Mouse (Mus musculus): ENCODE data around the gene Arhgap15. TPM values are rescaled to one million over a fixed set of nuclear protein-coding genes. Genes with fewer than 3 reads are reported as not detected.

The Arhgap15 gene
- polyA plus RNA-seq (2014; fragmentation: Nextera tagmentation; extraction: Ambion mirVana) = 0.20 TPM in 1 of 2 replicates, not detected in the other

- ATAC-seq (replicated peaks; ENCODE audit: low FRiP score) (no peak), DNase-seq (ENCODE audit: low spot score) (no peak)
- no peak within 1 kb of the TSS for H3K4me2 ChIP-seq (ENCODE audit: low read depth, low read length, severe bottlenecking)
- no peaks in the 10 kb centered on the region for H3K4me1 ChIP-seq (replicated peaks; ENCODE audit: control insufficient read depth, insufficient read depth, low read length)
- no peak within 1 kb of the TSS for H3K27ac ChIP-seq (ENCODE audit: low read depth, low read length)
- no peaks in the 10 kb centered on the region for H3K36me3 ChIP-seq (ENCODE audit: control insufficient read depth, insufficient read depth, low read length)
- 83% methylated on average over 5 of the region's 5 CpGs for WGBS
- no peaks in the 10 kb centered on the region for H3K27me3 ChIP-seq (ENCODE audit: control insufficient read depth, insufficient read depth, low read length)
- H3K9me3 ChIP-seq (ENCODE audit: control insufficient read depth, low read length) = no peaks in the 10 kb centered on the region
- H3K4me3 ChIP-seq (ENCODE audit: low read depth, low read length) = no peak within 1 kb of the TSS
- H3K9ac ChIP-seq (ENCODE audit: low read length) = no peak within 1 kb of the TSS
Observed at GRCm38 (mm10) chr2:43748287-43748983, at the start of gene Arhgap15. Arhgap15 (plus strand) TSS chr2:43748824.

- ATAC-seq (replicated peaks; ENCODE audit: low FRiP score) (no peak), DNase-seq (ENCODE audit: low spot score) (no peak)
- Histone ChIP-seq H3K4me2 (ENCODE audit: low read depth, low read length, severe bottlenecking) (no peak overlapping the region), H3K9ac (ENCODE audit: low read length) (no peak overlapping the region), H3K27ac (ENCODE audit: low read depth, low read length) (no peak overlapping the region), H3K4me3 (ENCODE audit: low read depth, low read length) (no peak overlapping the region), H3K27me3 (ENCODE audit: control insufficient read depth, insufficient read depth, low read length) (no peaks in the 10 kb centered on the region), H3K9me3 (ENCODE audit: control insufficient read depth, low read length) (no peaks in the 10 kb centered on the region), H3K36me3 (ENCODE audit: control insufficient read depth, insufficient read depth, low read length) (no peaks in the 10 kb centered on the region), H3K4me1 (replicated peaks; ENCODE audit: control insufficient read depth, insufficient read depth, low read length) (no peaks in the 10 kb centered on the region)
- WGBS = 91% methylated on average over 2 of the region's 2 CpGs
Observed at GRCm38 (mm10) chr2:43712611-43713138, 35.9 kb upstream of the Arhgap15 start.

GRCm38 (mm10) chr2:43722446-43723103 lies 26.0 kb upstream of the Arhgap15 start:
- Histone ChIP-seq H3K9me3 (ENCODE audit: control insufficient read depth, low read length) (no peaks in the 10 kb centered on the region), H3K27ac (ENCODE audit: low read depth, low read length) (no peak overlapping the region), H3K36me3 (ENCODE audit: control insufficient read depth, insufficient read depth, low read length) (no peaks in the 10 kb centered on the region), H3K4me3 (ENCODE audit: low read depth, low read length) (0 out of 2 replicates have a peak overlapping the region, but pooled peaks have one; percentile 5), H3K9ac (ENCODE audit: low read length) (peak overlapping the region; percentile 30; the same call in 1 of the 2 replicates), H3K4me1 (replicated peaks; ENCODE audit: control insufficient read depth, insufficient read depth, low read length) (peaks cover 3% of the 10 kb centered on the region; the same call in 1 of the 2 replicates), H3K27me3 (ENCODE audit: control insufficient read depth, insufficient read depth, low read length) (no peaks in the 10 kb centered on the region), H3K4me2 (ENCODE audit: low read depth, low read length, severe bottlenecking) (peak overlapping the region; percentile 37; the same call in 1 of the 2 replicates)
- ATAC-seq (replicated peaks; ENCODE audit: low FRiP score) (peak; percentile 86), DNase-seq (ENCODE audit: low spot score) (peak; percentile 80)
- 22% methylated on average over 14 of the region's 14 CpGs for WGBS

GRCm38 (mm10) chr2:43723104-43723541 lies 25.5 kb upstream of the Arhgap15 start:
- H3K27ac ChIP-seq (ENCODE audit: low read depth, low read length) = no peak overlapping the region
- 58% methylated on average over 7 of the region's 7 CpGs for WGBS
- peak; percentile 65 for ATAC-seq (replicated peaks; ENCODE audit: low FRiP score)

GRCm38 (mm10) chr2:43727181-43727580 lies 21.4 kb upstream of the Arhgap15 start:
- no peaks in the 10 kb centered on the region for H3K27me3 ChIP-seq (ENCODE audit: control insufficient read depth, insufficient read depth, low read length)
- no peaks in the 10 kb centered on the region for H3K9me3 ChIP-seq (ENCODE audit: control insufficient read depth, low read length)
- peaks cover 3% of the 10 kb centered on the region; the same call in 1 of the 2 replicates for H3K4me1 ChIP-seq (replicated peaks; ENCODE audit: control insufficient read depth, insufficient read depth, low read length)
- no peak overlapping the region for H3K4me2 ChIP-seq (ENCODE audit: low read depth, low read length, severe bottlenecking)
- no peaks in the 10 kb centered on the region for H3K36me3 ChIP-seq (ENCODE audit: control insufficient read depth, insufficient read depth, low read length)
- 84% methylated on average over 5 of the region's 5 CpGs for WGBS
- H3K9ac ChIP-seq (ENCODE audit: low read length) = no peak overlapping the region
- no peak overlapping the region for H3K4me3 ChIP-seq (ENCODE audit: low read depth, low read length)
- no peak overlapping the region for H3K27ac ChIP-seq (ENCODE audit: low read depth, low read length)
- DNase-seq (ENCODE audit: low spot score) (no peak), ATAC-seq (replicated peaks; ENCODE audit: low FRiP score) (no peak)

More at GRCm38 (mm10) chr2:43723104-43723541, 25.5 kb upstream of the Arhgap15 start:
- 0 out of 2 replicates have a peak overlapping the region, but pooled peaks have one; percentile 5 for H3K4me3 ChIP-seq (ENCODE audit: low read depth, low read length)
- H3K9me3 ChIP-seq (ENCODE audit: control insufficient read depth, low read length) = no peaks in the 10 kb centered on the region
- H3K27me3 ChIP-seq (ENCODE audit: control insufficient read depth, insufficient read depth, low read length) = no peaks in the 10 kb centered on the region
- H3K4me1 ChIP-seq (replicated peaks; ENCODE audit: control insufficient read depth, insufficient read depth, low read length) = peaks cover 3% of the 10 kb centered on the region; the same call in 1 of the 2 replicates
- no peaks in the 10 kb centered on the region for H3K36me3 ChIP-seq (ENCODE audit: control insufficient read depth, insufficient read depth, low read length)
- peak overlapping the region; percentile 37; the same call in 1 of the 2 replicates for H3K4me2 ChIP-seq (ENCODE audit: low read depth, low read length, severe bottlenecking)
- no peak for DNase-seq (ENCODE audit: low spot score)
- H3K9ac ChIP-seq (ENCODE audit: low read length) = peak overlapping the region; percentile 30; the same call in 1 of the 2 replicates

- Histone ChIP-seq H3K27ac (ENCODE audit: low read depth, low read length) (no peak overlapping the region), H3K4me2 (ENCODE audit: low read depth, low read length, severe bottlenecking) (no peak overlapping the region), H3K9ac (ENCODE audit: low read length) (no peak overlapping the region), H3K4me1 (replicated peaks; ENCODE audit: control insufficient read depth, insufficient read depth, low read length) (peaks cover 3% of the 10 kb centered on the region; the same call in 1 of the 2 replicates), H3K27me3 (ENCODE audit: control insufficient read depth, insufficient read depth, low read length) (no peaks in the 10 kb centered on the region), H3K4me3 (ENCODE audit: low read depth, low read length) (no peak overlapping the region), H3K36me3 (ENCODE audit: control insufficient read depth, insufficient read depth, low read length) (no peaks in the 10 kb centered on the region), H3K9me3 (ENCODE audit: control insufficient read depth, low read length) (no peaks in the 10 kb centered on the region)
- no peak for ATAC-seq (replicated peaks; ENCODE audit: low FRiP score)
- 82% methylated on average over 8 of the region's 8 CpGs for WGBS
- DNase-seq (ENCODE audit: low spot score) = no peak
Observed at GRCm38 (mm10) chr2:43727693-43728092, 20.9 kb upstream of the Arhgap15 start.

GRCm38 (mm10) chr2:43728831-43729230 lies 19.8 kb upstream of the Arhgap15 start:
- 0 out of 2 replicates have a peak, but pooled peaks cover 3% of the 10 kb centered on the region for H3K4me1 ChIP-seq (replicated peaks; ENCODE audit: control insufficient read depth, insufficient read depth, low read length)
- no peaks in the 10 kb centered on the region for H3K9me3 ChIP-seq (ENCODE audit: control insufficient read depth, low read length)
- H3K36me3 ChIP-seq (ENCODE audit: control insufficient read depth, insufficient read depth, low read length) = no peaks in the 10 kb centered on the region
- H3K4me3 ChIP-seq (ENCODE audit: low read depth, low read length) = no peak overlapping the region
- no peak overlapping the region for H3K9ac ChIP-seq (ENCODE audit: low read length)
- DNase-seq (ENCODE audit: low spot score) = no peak
- no peak overlapping the region for H3K4me2 ChIP-seq (ENCODE audit: low read depth, low read length, severe bottlenecking)
- no peaks in the 10 kb centered on the region for H3K27me3 ChIP-seq (ENCODE audit: control insufficient read depth, insufficient read depth, low read length)
- 96% methylated on average over 3 of the region's 3 CpGs for WGBS
- H3K27ac ChIP-seq (ENCODE audit: low read depth, low read length) = no peak overlapping the region
- no peak for ATAC-seq (replicated peaks; ENCODE audit: low FRiP score)

GRCm38 (mm10) chr2:43732396-43732795 lies 16.2 kb upstream of the Arhgap15 start:
- no peak overlapping the region for H3K4me3 ChIP-seq (ENCODE audit: low read depth, low read length)
- H3K4me1 ChIP-seq (replicated peaks; ENCODE audit: control insufficient read depth, insufficient read depth, low read length) = no peaks in the 10 kb centered on the region
- DNase-seq (ENCODE audit: low spot score) (no peak), ATAC-seq (replicated peaks; ENCODE audit: low FRiP score) (no peak)
- H3K9me3 ChIP-seq (ENCODE audit: control insufficient read depth, low read length) = no peaks in the 10 kb centered on the region
- WGBS = 51% methylated on average over 3 of the region's 3 CpGs
- H3K9ac ChIP-seq (ENCODE audit: low read length) = no peak overlapping the region
- no peaks in the 10 kb centered on the region for H3K27me3 ChIP-seq (ENCODE audit: control insufficient read depth, insufficient read depth, low read length)
- no peak overlapping the region for H3K4me2 ChIP-seq (ENCODE audit: low read depth, low read length, severe bottlenecking)
- H3K36me3 ChIP-seq (ENCODE audit: control insufficient read depth, insufficient read depth, low read length) = no peaks in the 10 kb centered on the region
- no peak overlapping the region for H3K27ac ChIP-seq (ENCODE audit: low read depth, low read length)

Data from forebrain, embryonic 11.5 days (tissue).